Mouse (Mus musculus) embryo, embryonic 10.5 days (tissue): ENCODE results near the gene Map4k2.
A peak's percentile ranks its signal among the peaks of the same experiment; 100 is the strongest.

Experiments used
- DNase-seq: peaks from one replicate; pipeline ENCODE4 v3.0.0-alpha.2; 2015; ENCODE audit warnings: low spot score

Gene Map4k2

DNA sequence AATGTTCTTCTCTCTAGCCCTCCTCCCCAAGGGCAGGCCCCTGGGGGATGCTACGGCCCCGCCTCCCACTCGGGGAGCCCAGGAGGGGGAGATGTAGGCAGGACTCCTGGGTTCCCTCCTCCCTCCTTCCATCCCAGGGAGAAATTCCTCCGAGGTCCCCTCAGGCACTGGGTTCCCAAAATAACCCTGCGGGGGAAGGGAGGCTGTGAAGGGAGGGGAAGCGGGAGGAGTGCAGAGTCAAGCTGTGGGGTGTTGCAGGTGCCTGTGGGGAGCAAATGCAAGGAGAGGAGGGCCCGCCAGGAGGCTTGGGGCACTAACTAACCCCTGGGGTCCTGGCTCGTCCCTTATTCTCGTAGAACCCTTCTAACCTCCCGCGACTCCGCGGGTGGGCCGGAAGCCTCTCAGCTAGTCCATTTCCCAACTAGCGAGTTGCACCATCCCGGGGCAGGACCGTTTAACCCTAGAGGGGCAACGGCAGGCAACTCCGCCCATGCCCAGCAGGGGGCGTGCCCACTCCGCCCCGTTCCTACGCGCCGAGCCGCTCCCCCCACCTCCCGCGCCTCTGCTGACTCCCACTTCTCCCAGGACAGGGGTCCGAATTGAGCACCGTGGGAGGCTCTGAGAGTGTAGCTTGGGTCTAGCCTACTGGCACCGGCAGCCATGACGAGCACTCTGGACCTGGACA is 60.3 kb downstream of the Map4k2 start:
- peak; percentile 75 for DNase-seq

DNA sequence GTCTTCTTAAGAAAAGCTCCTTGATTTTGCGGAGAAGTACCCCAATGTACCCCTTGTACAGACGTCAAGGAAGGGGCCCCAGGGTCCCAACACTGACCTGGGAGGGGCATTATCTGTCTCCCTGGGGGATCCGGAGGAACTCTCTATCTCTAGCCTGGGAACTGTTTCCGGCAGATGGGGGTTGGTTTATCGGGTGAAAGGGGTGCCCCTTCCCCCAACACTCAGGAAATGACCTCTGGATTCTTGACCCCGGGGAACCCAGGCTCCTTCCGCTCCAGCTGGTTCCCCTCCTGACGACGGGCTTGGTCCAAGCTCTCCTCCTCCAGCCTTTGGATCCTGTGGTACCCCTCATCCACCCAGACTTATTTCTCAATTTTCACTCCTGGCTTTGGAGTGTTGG is 61.0 kb downstream of the Map4k2 start:
- no peak for DNase-seq

DNA sequence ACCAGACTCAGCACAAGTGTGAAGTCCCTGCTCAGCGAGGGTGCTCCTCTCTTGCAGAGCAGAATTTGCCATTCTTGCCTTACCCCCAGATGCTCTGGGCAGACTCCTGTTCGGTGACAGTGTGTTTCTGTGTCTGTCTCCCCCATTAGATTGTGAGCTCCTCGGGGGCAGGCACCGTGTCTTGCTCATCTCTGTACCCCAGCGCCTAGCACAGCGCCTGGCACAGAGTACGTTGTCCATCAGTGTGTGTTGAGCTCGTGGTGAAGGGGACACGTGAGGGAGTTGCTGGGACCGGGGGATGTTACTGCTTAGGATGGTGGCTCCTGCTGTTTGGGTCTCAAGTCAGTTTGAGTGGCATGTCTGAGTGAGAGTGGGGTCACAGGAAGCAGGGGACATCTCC is 62.9 kb downstream of the Map4k2 start:
- DNase-seq: no peak
